Mouse (Mus musculus) heart, adult 2 months (tissue): ENCODE data around the gene Klk1b9.

Experiments
- EP300 ChIP-seq: fragments of 200-500 bp; IDR thresholded peaks from 2 replicates; pipeline ENCODE4 v1.6.1; 2011; ENCODE audit warnings: low read depth, low read length, control low read depth; ENCODE audit not compliant: insufficient read depth
- POLR2A ChIP-seq: fragments of 200-500 bp; IDR thresholded peaks from 2 replicates; pipeline ENCODE4 v1.6.1; 2011; ENCODE audit warnings: mild to moderate bottlenecking, low read depth, low read length, control low read depth; ENCODE audit not compliant: insufficient read depth

GRCm38 (mm10) chr7:43952703-43953102 is 23.2 kb upstream of the Klk1b9 start:
- TF ChIP-seq POLR2A (no peak), EP300 (no peak)
